Mouse (Mus musculus) midbrain, postnatal 0 days (tissue): ENCODE measurements at regions not wholly inside any gene's neighbourhood (a gene's known extent, or its start where the extent isn't known, plus 50 kb on each side); places are given as distances from the start of the nearest gene placed in this dataset.

ENCODE experiments used
- ATAC-seq: fragments of 200-750 bp; cut with Nextera tagmentation; 2 replicates; pipeline ENCODE4 v1.8.0; 2017; ENCODE audit warnings: moderate number of reproducible peaks, mild to moderate bottlenecking, moderate TSS enrichment, moderate library complexity; ENCODE audit not compliant: low FRiP score
- DNase-seq: peaks from one replicate; pipeline ENCODE4 v3.0.0-alpha.2; 2015; ENCODE audit warnings: low spot score
- H3K27ac ChIP-seq: fragments of 300-500 bp; sonication (generic); 2 replicates; pipeline ENCODE4 v1.5.1; 2014; ENCODE audit warnings: low read depth, mild to moderate bottlenecking, low read length, mixed read lengths
- H3K27me3 ChIP-seq: fragments of 300-500 bp; sonication (generic); 2 replicates; pipeline ENCODE4 v1.6.1; 2014; ENCODE audit warnings: low read length, control low read depth, mixed read lengths; ENCODE audit not compliant: insufficient read depth
- H3K36me3 ChIP-seq: fragments of 300-500 bp; sonication (generic); 2 replicates; pipeline ENCODE4 v1.6.1; 2014; ENCODE audit warnings: low read length, control low read depth, mixed read lengths; ENCODE audit not compliant: insufficient read depth
- H3K4me1 ChIP-seq: fragments of 300-500 bp; sonication (generic); 2 replicates; pipeline ENCODE4 v1.6.1; 2014; ENCODE audit warnings: mild to moderate bottlenecking, control low read depth, antibody characterized with exemption, low read length, mixed read lengths; ENCODE audit not compliant: insufficient read depth
- H3K4me2 ChIP-seq: fragments of 300-500 bp; sonication (generic); 2 replicates; pipeline ENCODE4 v1.6.1; 2014; ENCODE audit warnings: low read depth, mild to moderate bottlenecking, low read length, mixed read lengths; ENCODE audit not compliant: poor library complexity, severe bottlenecking
- H3K4me3 ChIP-seq: fragments of 300-500 bp; sonication (generic); 2 replicates; pipeline ENCODE4 v1.5.1; 2014; ENCODE audit warnings: low read depth, mild to moderate bottlenecking, low read length, moderate library complexity
- H3K9ac ChIP-seq: fragments of 300-500 bp; sonication (generic); replicated peaks from 2 replicates; pipeline ENCODE4 v1.6.1; 2014; ENCODE audit warnings: mild to moderate bottlenecking, low read length, moderate library complexity, mixed read lengths; ENCODE audit not compliant: poor library complexity, severe bottlenecking
- H3K9me3 ChIP-seq: fragments of 300-500 bp; sonication (generic); 2 replicates; pipeline ENCODE4 v1.6.1; 2016; ENCODE audit warnings: low read length, control low read depth
- CTCF ChIP-seq: IDR thresholded peaks from 2 replicates; pipeline ENCODE4 v1.5.1; 2016; ENCODE audit warnings: antibody characterized with exemption, mild to moderate bottlenecking
- WGBS: fragments of 180-500 bp; shearing (Covaris S2); extraction: QIAGEN DNeasy Blood & Tissue Kit; methylation state at CpG from one replicate; pipeline ENCODE4 v1.1.7; 2014; 5-methylcytosine and 5-hydroxymethylcytosine counted together

GRCm38 (mm10) chr8:127759906-127760305 lies 598.5 kb upstream of the Nrp1 start:
- Histone ChIP-seq H3K4me1 (no peaks in the 10 kb centered on the region), H3K4me3 (no peak overlapping the region), H3K27me3 (no peaks in the 10 kb centered on the region), H3K36me3 (no peaks in the 10 kb centered on the region), H3K27ac (no peak overlapping the region), H3K9ac (no peak overlapping the region), H3K4me2 (no peak overlapping the region), H3K9me3 (no peaks in the 10 kb centered on the region)
- TF ChIP-seq CTCF, result no peak
- ATAC-seq (no peak), DNase-seq (no peak)
- 80% methylated on average over 5 of the region's 5 CpGs for WGBS

GRCm38 (mm10) chr8:127765199-127765598 lies 593.2 kb upstream of the Nrp1 start:
- DNase-seq (no peak), ATAC-seq (no peak)
- H3K9me3 ChIP-seq, result no peaks in the 10 kb centered on the region
- H3K4me2 ChIP-seq, result no peak overlapping the region
- H3K27ac ChIP-seq, result no peak overlapping the region
- H3K36me3 ChIP-seq, result no peaks in the 10 kb centered on the region
- no peak overlapping the region for H3K9ac ChIP-seq
- H3K27me3 ChIP-seq, result no peaks in the 10 kb centered on the region
- TF ChIP-seq CTCF, result no peak
- H3K4me1 ChIP-seq, result no peaks in the 10 kb centered on the region
- WGBS, result 86% methylated on average over 5 of the region's 5 CpGs
- no peak overlapping the region for H3K4me3 ChIP-seq

- DNase-seq (no peak), ATAC-seq (no peak)
- no peak for TF ChIP-seq CTCF
- Histone ChIP-seq H3K9ac (no peak overlapping the region), H3K27ac (no peak overlapping the region), H3K4me2 (no peak overlapping the region), H3K4me1 (no peaks in the 10 kb centered on the region), H3K27me3 (no peaks in the 10 kb centered on the region), H3K36me3 (no peaks in the 10 kb centered on the region), H3K4me3 (no peak overlapping the region), H3K9me3 (no peaks in the 10 kb centered on the region)
- 58% methylated on average over 3 of the region's 3 CpGs for WGBS
These were observed 590.1 kb upstream of the Nrp1 start for GRCm38 (mm10) chr8:127768311-127768710.

- TF ChIP-seq CTCF, result no peak
- Histone ChIP-seq H3K27me3 (no peaks in the 10 kb centered on the region), H3K4me1 (no peaks in the 10 kb centered on the region), H3K9ac (no peak overlapping the region), H3K4me3 (no peak overlapping the region), H3K9me3 (no peaks in the 10 kb centered on the region), H3K27ac (no peak overlapping the region), H3K4me2 (no peak overlapping the region), H3K36me3 (no peaks in the 10 kb centered on the region)
- ATAC-seq (no peak), DNase-seq (no peak)
- 95% methylated on average over 1 of the region's 1 CpGs for WGBS
These were observed 588.8 kb upstream of the Nrp1 start for GRCm38 (mm10) chr8:127769651-127770050.

- no peak for ATAC-seq
- H3K27me3 ChIP-seq, result no peaks in the 10 kb centered on the region
- H3K9me3 ChIP-seq, result no peaks in the 10 kb centered on the region
- no peak overlapping the region for H3K27ac ChIP-seq
- H3K4me2 ChIP-seq, result no peak overlapping the region
- no peak for TF ChIP-seq CTCF
- H3K9ac ChIP-seq, result no peak overlapping the region
- no peak overlapping the region for H3K4me3 ChIP-seq
- H3K36me3 ChIP-seq, result no peaks in the 10 kb centered on the region
- DNase-seq, result no peak
- 0 out of 2 replicates have a peak, but pooled peaks cover 8% of the 10 kb centered on the region for H3K4me1 ChIP-seq
- 66% methylated on average over 1 of the region's 1 CpGs for WGBS
These were observed 586.6 kb upstream of the Nrp1 start for GRCm38 (mm10) chr8:127771781-127772180.

GRCm38 (mm10) chr8:127772415-127772814 lies 586.0 kb upstream of the Nrp1 start:
- ATAC-seq (no peak), DNase-seq (no peak)
- H3K27me3 ChIP-seq, result no peaks in the 10 kb centered on the region
- H3K4me3 ChIP-seq, result no peak overlapping the region
- no peaks in the 10 kb centered on the region for H3K9me3 ChIP-seq
- H3K27ac ChIP-seq, result no peak overlapping the region
- no peak overlapping the region for H3K9ac ChIP-seq
- 89% methylated on average over 3 of the region's 3 CpGs for WGBS
- H3K4me2 ChIP-seq, result no peak overlapping the region
- no peaks in the 10 kb centered on the region for H3K36me3 ChIP-seq
- TF ChIP-seq CTCF, result no peak
- 0 out of 2 replicates have a peak, but pooled peaks cover 8% of the 10 kb centered on the region for H3K4me1 ChIP-seq
